Mouse (Mus musculus) heart, adult 8-10 months (tissue): Measurements from ENCODE around the gene Tctn1. TPM values are rescaled to one million over a fixed set of nuclear protein-coding genes. Genes with fewer than 3 reads are reported as not detected.

Experiments used
- DNase-seq: peaks from one replicate; pipeline ENCODE4 v3.0.0; 2022; ENCODE audit warnings: low spot score
- total RNA-seq, 4 experiments: library from RNA; stranded (reverse); gene quantifications; 2 replicates each; pipeline ENCODE4 v1.2.4; 2022

Gene Tctn1
- total RNA-seq, 4 experiments from 2014 or later, result 3.5 to 5.1 (median 3.8) TPM

GRCm38 (mm10) chr5:122247529-122247928 is 16.7 kb downstream of the Tctn1 start:
- peak; percentile 61 for DNase-seq

GRCm38 (mm10) chr5:122246547-122247167 is 17.6 kb downstream of the Tctn1 start:
- DNase-seq, result no peak

GRCm38 (mm10) chr5:122245186-122245585 is 19.1 kb downstream of the Tctn1 start:
- DNase-seq, result no peak

- no peak for DNase-seq
Observed at GRCm38 (mm10) chr5:122243781-122244523, 20.3 kb downstream of the Tctn1 start.

GRCm38 (mm10) chr5:122242521-122243123 is 21.6 kb downstream of the Tctn1 start:
- DNase-seq, result peak; percentile 24

GRCm38 (mm10) chr5:122240989-122241388 is 23.3 kb downstream of the Tctn1 start:
- DNase-seq, result no peak

- DNase-seq, result no peak
Observed at GRCm38 (mm10) chr5:122240521-122240920, 23.7 kb downstream of the Tctn1 start.

- no peak for DNase-seq
Observed at GRCm38 (mm10) chr5:122239618-122240017, 24.6 kb downstream of the Tctn1 start.

GRCm38 (mm10) chr5:122237200-122237599 is 27.1 kb downstream of the Tctn1 start:
- no peak for DNase-seq

- no peak for DNase-seq
Observed at GRCm38 (mm10) chr5:122235196-122235836, 28.9 kb downstream of the Tctn1 start.

- DNase-seq, result no peak
Observed at GRCm38 (mm10) chr5:122234319-122235195, 29.7 kb downstream of the Tctn1 start.

GRCm38 (mm10) chr5:122233695-122234094 is 30.6 kb downstream of the Tctn1 start:
- no peak for DNase-seq

GRCm38 (mm10) chr5:122233077-122233581 is 31.1 kb downstream of the Tctn1 start:
- no peak for DNase-seq

- DNase-seq, result no peak
Observed at GRCm38 (mm10) chr5:122232004-122232403, 32.3 kb downstream of the Tctn1 start.

GRCm38 (mm10) chr5:122231431-122231830 is 32.8 kb downstream of the Tctn1 start:
- no peak for DNase-seq

- DNase-seq, result no peak
Observed at GRCm38 (mm10) chr5:122230816-122231215, 33.4 kb downstream of the Tctn1 start.

GRCm38 (mm10) chr5:122228772-122229171 is 35.5 kb downstream of the Tctn1 start:
- DNase-seq, result no peak

GRCm38 (mm10) chr5:122228271-122228765 is 35.9 kb downstream of the Tctn1 start:
- DNase-seq, result no peak

GRCm38 (mm10) chr5:122224291-122224690 is 40.0 kb downstream of the Tctn1 start:
- no peak for DNase-seq

- DNase-seq, result no peak
Observed at GRCm38 (mm10) chr5:122221085-122221484, 43.2 kb downstream of the Tctn1 start.
